Mouse (Mus musculus): Measurements from ENCODE around the gene Gm21983.

- no peak for TF ChIP-seq POLR2A (IDR thresholded peaks at IDR 0.05; ENCODE audit: extremely low read depth, insufficient read depth, low read length)
- TF ChIP-seq CTCF (IDR thresholded peaks at IDR 0.05; ENCODE audit: extremely low read depth, insufficient read depth, low read length), result no peak
These were observed 17.5 kb downstream of the Gm21983 start for GRCm38 (mm10) chr7:27163450-27163805.
